Mouse (Mus musculus) hindbrain, embryonic 13.5 days (tissue): Measurements from ENCODE around the gene Tex19.1. TPM values are rescaled to one million over a fixed set of nuclear protein-coding genes. Genes with fewer than 3 reads are reported as not detected.

ENCODE experiments used
- polyA plus RNA-seq: library from polyadenylated mRNA; unstranded; fragments of >200 nt; fragmentation: Nextera tagmentation; extraction: Ambion mirVana; gene quantifications from 2 replicates; pipeline ENCODE4 v1.2.1, GENCODE M21; 2015

The Tex19.1 gene
- polyA plus RNA-seq, 1 experiment from 2014 or later: not detected

Other genes with a start within 250 kb of the Tex19.1 start
- 4.8 and 5.4 TPM in 2 replicates for gene Ccdc57, start 213.3 kb upstream of the Tex19.1 start, polyA plus RNA-seq
- 11.7 and 14.9 TPM in 2 replicates for gene Slc16a3, start 197.7 kb upstream of the Tex19.1 start, polyA plus RNA-seq
- 147 and 148 TPM in 2 replicates for gene Csnk1d, start 154.8 kb upstream of the Tex19.1 start, polyA plus RNA-seq
- not detected in 2 replicates for gene Cd7, start 106.7 kb upstream of the Tex19.1 start, polyA plus RNA-seq
- gene Sectm1b, start 82.6 kb upstream of the Tex19.1 start, polyA plus RNA-seq: not detected in 2 replicates
- gene Sectm1a, start 64.9 kb upstream of the Tex19.1 start, polyA plus RNA-seq: not detected in 2 replicates
- not detected in 2 replicates for gene Tex19.2, start 27.5 kb upstream of the Tex19.1 start, polyA plus RNA-seq
- gene Uts2r, start 14.1 kb downstream of the Tex19.1 start, polyA plus RNA-seq: 0.19 and 0.30 TPM in 2 replicates
- 17.8 and 20.5 TPM in 2 replicates for gene Hexdc, start 58.3 kb downstream of the Tex19.1 start, polyA plus RNA-seq
- gene Ogfod3, start 58.6 kb downstream of the Tex19.1 start, polyA plus RNA-seq: 23.9 and 24.2 TPM in 2 replicates
- 39.3 and 42.2 TPM in 2 replicates for gene Cybc1, start 83.2 kb downstream of the Tex19.1 start, polyA plus RNA-seq
- 94.8 and 95.5 TPM in 2 replicates for gene Narf, start 91.1 kb downstream of the Tex19.1 start, polyA plus RNA-seq
- gene Foxk2, start 113.8 kb downstream of the Tex19.1 start, polyA plus RNA-seq: 12.1 and 12.2 TPM in 2 replicates
- 82.1 and 84.7 TPM in 2 replicates for gene Wdr45b, start 208.3 kb downstream of the Tex19.1 start, polyA plus RNA-seq
- gene Rab40b, start 242.1 kb downstream of the Tex19.1 start, polyA plus RNA-seq: 7.7 and 8.2 TPM in 2 replicates